Mouse (Mus musculus) lung, postnatal 0 days (tissue): ENCODE results near the gene Amotl1.

ENCODE experiments used
- CTCF ChIP-seq: IDR thresholded peaks from 2 replicates; pipeline ENCODE4 v1.5.1; 2016; ENCODE audit warnings: antibody characterized with exemption, mild to moderate bottlenecking
- EP300 ChIP-seq: IDR thresholded peaks from 2 replicates; pipeline ENCODE4 v1.6.1; 2016; ENCODE audit warnings: antibody characterized with exemption, mild to moderate bottlenecking, control low read depth

DNA sequence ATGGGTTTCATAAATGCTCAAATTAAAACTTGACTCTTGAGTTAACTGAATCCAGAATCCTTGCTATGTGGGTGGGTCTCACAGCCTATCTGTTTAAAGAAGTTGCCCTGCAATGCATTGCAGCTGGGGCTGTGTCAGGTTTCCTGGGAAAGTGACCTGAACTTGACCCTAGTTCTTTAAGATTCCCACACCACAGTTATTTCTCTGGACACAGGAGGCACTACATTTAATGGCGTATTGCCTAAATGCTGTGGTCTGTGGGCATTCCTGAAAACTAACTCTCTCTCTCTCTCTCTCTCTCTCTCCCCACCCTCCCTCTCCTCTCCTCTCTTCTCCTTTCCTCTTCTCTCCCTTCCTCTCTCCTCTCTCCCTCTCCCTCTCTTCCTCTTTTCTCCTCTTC is 59.2 kb downstream of the Amotl1 start:
- no peak for TF ChIP-seq CTCF
- TF ChIP-seq EP300, result no peak
